Mouse (Mus musculus): ENCODE results near the gene Efna2.

GRCm38 (mm10) chr10:80139975-80140665, 39.2 kb upstream of the Efna2 start:
- TF ChIP-seq POLR2A (IDR thresholded peaks at IDR 0.05; ENCODE audit: low read depth, low read length) (no peak), CTCF (IDR thresholded peaks at IDR 0.05; ENCODE audit: extremely low read depth, insufficient read depth, insufficient read length, insufficient replicate concordance) (no peak)

All from spleen, adult 2 months (tissue).